Mouse (Mus musculus) cerebral cortex, adult 2 months (tissue): Measurements from ENCODE around the gene Galnt17.

Experiments used
- WGBS: fragments of 180-500 bp; shearing (Covaris S2); methylation state at CpG from one replicate; pipeline ENCODE4 v1.1.7; 2018; 5-methylcytosine and 5-hydroxymethylcytosine counted together

Galnt17 gene

GRCm38 (mm10) chr5:131019346-131019965, 288.8 kb downstream of the Galnt17 start:
- 64% methylated on average over 9 of the region's 9 CpGs for WGBS

DNA sequence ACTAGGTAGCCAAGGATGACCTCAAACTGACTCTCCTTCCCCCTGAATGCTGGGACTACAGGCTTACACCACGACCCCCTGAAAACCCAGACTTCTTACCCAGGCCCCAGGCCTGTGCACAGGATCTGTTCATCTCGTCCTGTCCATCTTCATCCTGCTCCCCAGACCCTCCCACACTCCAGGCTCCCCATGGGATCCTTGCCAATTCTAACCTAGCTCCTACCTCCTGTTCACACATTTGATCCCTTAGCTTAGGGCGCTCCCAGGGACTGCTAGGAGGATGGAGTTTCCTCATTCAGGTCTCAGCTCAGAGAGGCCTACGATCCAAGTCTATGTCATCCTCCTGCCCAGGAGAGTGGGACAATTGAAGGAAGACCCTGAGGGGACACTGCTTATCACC, 292.2 kb downstream of the Galnt17 start:
- WGBS: 87% methylated on average over 4 of the region's 4 CpGs

DNA sequence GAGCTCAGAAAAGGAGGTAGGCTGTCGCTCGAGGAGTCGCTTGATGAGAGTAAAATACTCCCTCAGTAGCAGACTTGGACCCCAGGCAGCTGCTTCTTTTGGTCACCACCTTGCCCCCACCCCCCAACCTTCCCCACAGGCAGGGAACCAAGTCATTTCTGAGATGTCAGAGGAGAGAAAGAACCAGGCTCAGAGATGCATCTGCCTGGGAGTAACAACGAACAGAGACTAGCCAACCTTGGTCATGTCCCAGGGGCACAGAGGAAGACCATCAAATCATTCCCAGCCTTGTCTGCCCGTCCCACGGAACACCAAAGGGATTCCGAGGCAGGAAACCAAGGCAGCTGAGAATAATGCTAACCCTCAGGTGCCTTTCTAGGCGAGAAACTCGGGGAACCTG, 293.0 kb downstream of the Galnt17 start:
- WGBS: 88% methylated on average over 9 of the region's 9 CpGs

- WGBS: 79% methylated on average over 7 of the region's 7 CpGs
These were observed 294.5 kb downstream of the Galnt17 start for GRCm38 (mm10) chr5:131013816-131014215.

DNA sequence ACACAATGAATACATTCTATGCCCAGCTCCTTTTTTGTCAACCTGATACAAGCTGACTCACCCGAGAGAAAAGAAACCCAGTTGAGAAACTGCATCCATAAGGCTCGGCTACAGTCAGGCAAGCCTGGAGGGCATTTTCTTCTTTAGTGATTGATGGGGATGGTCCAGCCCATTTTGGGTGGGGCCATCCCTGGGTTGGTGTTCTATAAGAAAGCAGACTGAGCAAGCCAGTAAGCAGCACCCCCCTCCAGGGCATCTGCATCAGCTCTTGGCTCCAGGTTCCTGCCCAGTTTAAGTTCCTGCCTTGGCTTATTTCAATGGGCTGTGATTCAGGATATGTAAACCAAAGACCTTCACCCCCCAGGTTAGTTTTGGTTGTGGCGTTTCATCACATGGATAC, 295.2 kb downstream of the Galnt17 start:
- WGBS: 68% methylated on average over 3 of the region's 3 CpGs

DNA sequence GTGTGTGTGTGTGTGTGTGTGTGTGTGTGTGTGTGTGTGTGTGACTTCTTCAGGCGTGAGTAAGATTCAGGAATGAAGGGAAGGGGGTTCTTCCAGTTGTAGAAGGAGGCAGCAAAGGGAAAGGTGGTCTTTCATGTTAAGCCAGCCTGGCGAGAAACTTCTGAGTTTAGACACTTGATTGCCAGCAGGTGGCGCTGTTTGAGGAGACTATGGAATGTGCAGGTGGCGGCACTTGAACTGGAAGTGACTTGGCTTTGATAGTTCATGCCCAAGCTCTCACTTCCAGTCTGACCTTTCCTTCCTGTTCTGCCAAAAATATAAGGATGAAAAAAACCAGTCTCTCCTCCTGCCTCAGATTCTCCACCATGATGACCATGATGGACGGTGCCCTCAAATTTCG, 298.8 kb downstream of the Galnt17 start:
- 76% methylated on average over 6 of the region's 6 CpGs for WGBS

GRCm38 (mm10) chr5:131008507-131008906, 299.8 kb downstream of the Galnt17 start:
- 74% methylated on average over 5 of the region's 5 CpGs for WGBS

- WGBS: 69% methylated on average over 3 of the region's 3 CpGs
These were observed 300.3 kb downstream of the Galnt17 start for GRCm38 (mm10) chr5:131007871-131008505.

DNA sequence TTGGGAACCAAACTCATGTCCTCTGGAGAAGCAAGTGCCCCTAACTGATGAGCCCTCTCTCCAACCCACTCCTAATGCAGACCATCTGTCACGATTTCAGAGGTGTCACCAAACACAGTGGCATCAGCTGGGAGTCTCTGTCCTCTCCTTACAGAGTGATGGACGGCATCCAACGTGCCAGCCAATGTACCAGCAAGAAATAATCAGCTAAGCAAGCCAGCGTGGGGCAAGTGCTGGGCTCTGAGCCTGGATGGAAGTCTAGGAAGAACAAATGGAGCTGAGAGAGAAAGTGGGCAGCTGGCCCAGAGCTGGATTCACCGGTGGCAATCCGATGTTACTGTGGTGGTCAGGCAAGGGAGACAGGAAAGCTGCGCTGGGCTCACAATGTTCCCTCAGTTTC, 301.1 kb downstream of the Galnt17 start:
- WGBS: 22% methylated on average over 7 of the region's 7 CpGs

DNA sequence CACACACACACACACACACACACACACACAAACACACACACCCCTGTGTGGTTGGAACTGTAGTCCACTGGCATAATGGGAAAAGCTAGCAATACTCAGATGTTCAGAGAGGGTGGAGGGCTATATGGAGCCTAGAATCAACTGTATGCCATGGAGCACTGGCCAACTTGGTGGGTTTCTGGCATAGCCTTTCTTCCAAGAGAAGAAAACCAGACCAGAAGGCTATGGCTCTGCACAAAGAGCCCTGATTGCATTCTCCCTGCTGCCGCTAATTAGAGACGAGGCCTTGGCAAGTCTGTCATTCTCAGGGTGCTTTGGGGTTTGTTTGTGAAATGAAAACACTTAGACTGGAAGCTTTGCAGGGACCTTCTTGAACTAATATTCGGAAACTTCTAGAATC, 301.8 kb downstream of the Galnt17 start:
- 81% methylated on average over 3 of the region's 3 CpGs for WGBS

- WGBS: 80% methylated on average over 2 of the region's 2 CpGs
These were observed 307.7 kb downstream of the Galnt17 start for GRCm38 (mm10) chr5:131000572-131000971.

DNA sequence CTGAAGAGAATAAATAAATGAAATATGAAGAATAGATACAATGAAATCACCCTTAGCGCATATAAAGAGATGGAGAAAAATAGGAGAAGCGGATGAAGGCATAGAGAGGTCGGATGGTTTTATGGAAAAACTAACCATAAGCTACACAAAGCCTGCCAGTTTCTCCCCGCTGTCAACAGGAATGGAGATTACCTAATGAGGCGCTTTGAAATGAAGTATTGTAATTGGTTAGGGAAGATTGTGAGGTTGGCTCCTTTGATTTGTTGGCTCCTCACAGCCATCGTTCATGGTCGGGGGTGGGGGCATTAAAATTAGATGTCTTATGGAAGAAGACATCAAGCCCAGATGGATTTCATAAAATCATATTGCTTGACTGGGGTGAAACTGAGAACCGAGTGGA, 329.0 kb downstream of the Galnt17 start:
- WGBS: 72% methylated on average over 8 of the region's 8 CpGs

DNA sequence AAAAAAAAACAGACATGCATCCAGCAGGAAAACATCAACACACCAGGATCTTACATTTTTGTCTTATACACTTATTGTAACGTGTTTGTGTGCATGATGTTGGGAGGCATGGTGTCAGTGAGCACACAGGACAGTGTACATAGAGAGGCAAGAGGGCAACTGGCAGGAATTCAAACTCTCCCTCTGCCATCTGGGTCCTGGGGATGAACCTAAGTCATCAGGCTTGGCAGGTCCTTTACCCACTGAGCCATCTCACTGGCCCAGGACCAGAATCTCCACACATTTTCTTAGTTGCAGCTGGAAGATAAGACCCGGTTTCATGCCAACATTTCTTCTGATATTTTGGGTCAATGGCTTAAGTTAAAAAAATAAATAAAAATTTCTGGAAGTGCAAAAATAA, 329.4 kb downstream of the Galnt17 start:
- 76% methylated on average over 2 of the region's 2 CpGs for WGBS

- WGBS: 95% methylated on average over 3 of the region's 3 CpGs
These were observed 330.3 kb downstream of the Galnt17 start for GRCm38 (mm10) chr5:130977999-130978398.

DNA sequence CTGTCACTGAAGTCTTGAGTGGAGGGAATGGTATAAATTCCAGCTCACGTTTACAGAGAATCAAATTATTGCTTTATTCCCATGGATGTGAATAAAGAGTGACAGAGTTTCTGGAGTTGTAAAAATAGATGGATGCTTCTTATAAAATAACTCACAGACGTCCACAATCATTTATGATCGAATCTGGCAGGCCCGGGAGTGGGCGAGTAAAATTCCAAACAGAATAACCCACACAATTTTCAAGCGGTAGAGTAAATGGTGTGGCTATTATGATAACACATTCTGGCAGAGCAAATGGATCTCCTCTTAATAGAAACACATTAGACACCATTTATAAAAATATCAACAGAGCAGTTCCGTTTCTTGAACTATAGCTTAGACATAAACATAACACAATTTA, 355.9 kb downstream of the Galnt17 start:
- 49% methylated on average over 7 of the region's 7 CpGs for WGBS

GRCm38 (mm10) chr5:130950894-130951400, 357.4 kb downstream of the Galnt17 start:
- WGBS: 51% methylated on average over 6 of the region's 6 CpGs

- 27% methylated on average over 4 of the region's 4 CpGs for WGBS
These were observed 357.9 kb downstream of the Galnt17 start for GRCm38 (mm10) chr5:130950421-130950820.

- WGBS: 33% methylated on average over 1 of the region's 1 CpGs
These were observed 358.6 kb downstream of the Galnt17 start for GRCm38 (mm10) chr5:130949710-130950109.

- WGBS: 32% methylated on average over 4 of the region's 4 CpGs
These were observed 369.2 kb downstream of the Galnt17 start for GRCm38 (mm10) chr5:130938911-130939608.

- WGBS: 9% methylated on average over 7 of the region's 7 CpGs
These were observed 370.0 kb downstream of the Galnt17 start for GRCm38 (mm10) chr5:130938274-130938741.

- WGBS: 61% methylated on average over 1 of the region's 1 CpGs
These were observed 377.3 kb downstream of the Galnt17 start for GRCm38 (mm10) chr5:130930999-130931398.

DNA sequence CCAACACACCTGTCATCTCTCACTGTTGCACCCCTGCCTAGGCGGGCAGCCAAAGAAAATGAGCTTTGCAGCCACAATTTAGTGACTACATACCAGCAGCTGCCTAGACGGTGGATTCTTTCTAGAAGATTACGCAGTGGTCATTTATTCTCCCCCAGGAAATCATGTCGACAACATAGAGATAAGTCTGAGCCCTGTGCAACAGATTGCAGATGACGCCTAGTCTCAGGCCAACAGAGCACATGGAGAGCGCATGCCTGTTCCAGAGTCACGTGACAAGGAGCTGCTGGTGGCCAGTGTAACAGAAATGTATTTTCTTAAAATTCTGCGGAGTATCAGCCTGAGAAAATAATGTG, 380.5 kb downstream of the Galnt17 start:
- 64% methylated on average over 8 of the region's 8 CpGs for WGBS
